Mouse (Mus musculus): ENCODE measurements around the gene Adgrv1. TPM values are rescaled to one million over a fixed set of nuclear protein-coding genes. Genes with fewer than 3 reads are reported as not detected.

Gene Adgrv1
- total RNA-seq, 4 experiments from 2014 or later = 0.05 to 0.38 (median 0.30) TPM

- no peak for DNase-seq (ENCODE audit: low spot score)
Observed at GRCm38 (mm10) chr13:81051448-81051847, 581.5 kb downstream of the Adgrv1 start.

- DNase-seq (ENCODE audit: low spot score) = no peak
Observed at GRCm38 (mm10) chr13:81050911-81051310, 582.0 kb downstream of the Adgrv1 start.

GRCm38 (mm10) chr13:81045345-81045744 lies 587.6 kb downstream of the Adgrv1 start:
- no peak for DNase-seq (ENCODE audit: low spot score)

Small RNAs within 50 kb of the gene (microRNA-seq; reads per million reads assigned to microRNA genes)
- not detected for gene Gm25241

Other genes starting within 250 kb of the Adgrv1 start
- gene Lysmd3, start 24.5 kb upstream of the Adgrv1 start, total RNA-seq (2022) = 10 to 100 TPM; 11.9 to 15.0 (median 14.2) TPM
- 1 to 10 TPM; 4.3 to 5.9 (median 5.4) TPM for gene Polr3g, start 77.9 kb upstream of the Adgrv1 start, total RNA-seq (2022)
- 1 to 10 TPM; 4.8 to 7.6 (median 6.3) TPM for gene Mblac2, start 78.2 kb upstream of the Adgrv1 start, total RNA-seq (2022)
- 10 to 100 TPM; 42.4 to 60.0 (median 51.5) TPM for gene Cetn3, start 149.9 kb upstream of the Adgrv1 start, total RNA-seq (2022)

All from heart, adult 8-10 months (tissue).